Mouse (Mus musculus) ES-Bruce4 (cell line): ENCODE measurements around the gene Ptger2. TPM values are rescaled to one million over a fixed set of nuclear protein-coding genes. Genes with fewer than 3 reads are reported as not detected.

ENCODE experiments used
- H3K27ac ChIP-seq: 2 replicates; pipeline ENCODE4 v1.5.1; 2012; ENCODE audit warnings: low read length, inconsistent platforms; ENCODE audit not compliant: insufficient read depth
- H3K27me3 ChIP-seq: 2 replicates; pipeline ENCODE4 v1.6.1; 2012; ENCODE audit warnings: mild to moderate bottlenecking, low read length, inconsistent platforms; ENCODE audit not compliant: control insufficient read depth, poor library complexity, insufficient read depth, severe bottlenecking
- H3K36me3 ChIP-seq: 2 replicates; pipeline ENCODE4 v1.6.1; 2012; ENCODE audit warnings: inconsistent platforms, mild to moderate bottlenecking, low read length, moderate library complexity; ENCODE audit not compliant: control insufficient read depth, poor library complexity, insufficient read depth, severe bottlenecking
- H3K4me1 ChIP-seq: one replicate; pipeline ENCODE4 v1.8.1; 2011; ENCODE audit warnings: low read length; ENCODE audit not compliant: control insufficient read depth, insufficient read depth
- H3K4me3 ChIP-seq: 2 replicates; pipeline ENCODE4 v1.5.1; 2011; ENCODE audit warnings: low read depth, mild to moderate bottlenecking, low read length
- H3K9ac ChIP-seq: 2 replicates; pipeline ENCODE4 v1.6.1; 2012; ENCODE audit warnings: low read depth, mild to moderate bottlenecking, inconsistent platforms; ENCODE audit not compliant: poor library complexity, severe bottlenecking
- H3K9me3 ChIP-seq: replicated peaks from 2 replicates; pipeline ENCODE4 v1.6.1; 2012; ENCODE audit warnings: mild to moderate bottlenecking, low read length, inconsistent platforms; ENCODE audit not compliant: control insufficient read depth, poor library complexity, insufficient read depth, severe bottlenecking
- CTCF ChIP-seq: IDR thresholded peaks from one replicate; pipeline ENCODE4 v1.8.1; 2011; ENCODE audit warnings: low read depth, low read length
- EP300 ChIP-seq: IDR thresholded peaks from 2 replicates; pipeline ENCODE4 v1.6.1; 2011; ENCODE audit warnings: low read depth, low read length; ENCODE audit not compliant: insufficient read depth
- POLR2A ChIP-seq: IDR thresholded peaks from one replicate; pipeline ENCODE4 v1.8.1; 2011; ENCODE audit warnings: low read length; ENCODE audit not compliant: insufficient read depth
- polyA plus RNA-seq: library from polyadenylated mRNA; stranded (reverse); fragments of >200 nt; gene quantifications from 2 replicates; pipeline ENCODE4 v1.2.4, GENCODE M21; 2011; ENCODE audit warnings: low read depth; ENCODE audit not compliant: missing spikeins, insufficient read depth, insufficient read length

Gene Ptger2
- polyA plus RNA-seq, 1 experiment, result not detected

DNA sequence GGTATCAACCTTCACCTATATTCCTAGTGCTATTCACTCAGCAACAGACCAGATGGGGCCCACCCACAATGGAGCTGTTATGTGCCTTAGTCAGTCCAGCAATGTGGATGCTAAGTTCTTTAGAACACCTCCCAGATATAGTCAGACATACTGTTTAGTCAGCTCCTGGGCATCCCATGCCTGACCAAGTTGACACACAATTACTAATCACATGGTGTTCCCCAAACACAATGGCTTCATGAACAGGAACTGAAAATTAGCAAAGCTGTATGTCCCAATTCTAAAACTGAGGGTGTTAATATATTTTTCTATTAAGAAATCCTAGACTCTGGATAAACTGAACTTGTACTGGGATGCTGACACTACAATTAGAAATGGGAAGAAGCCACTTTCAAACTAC is 1.7 kb upstream of the Ptger2 start:
- H3K27me3 ChIP-seq, result 0 out of 2 replicates have a peak, but pooled peaks cover 2% of the 10 kb centered on the region
- H3K9me3 ChIP-seq, result no peaks in the 10 kb centered on the region
- H3K27ac ChIP-seq, result no peak overlapping the region
- peaks cover 2% of the 10 kb centered on the region for H3K4me1 ChIP-seq
- H3K9ac ChIP-seq, result no peak overlapping the region
- no peak overlapping the region for H3K4me3 ChIP-seq
- H3K36me3 ChIP-seq, result no peaks in the 10 kb centered on the region
- TF ChIP-seq EP300 (no peak), POLR2A (no peak), CTCF (no peak)

DNA sequence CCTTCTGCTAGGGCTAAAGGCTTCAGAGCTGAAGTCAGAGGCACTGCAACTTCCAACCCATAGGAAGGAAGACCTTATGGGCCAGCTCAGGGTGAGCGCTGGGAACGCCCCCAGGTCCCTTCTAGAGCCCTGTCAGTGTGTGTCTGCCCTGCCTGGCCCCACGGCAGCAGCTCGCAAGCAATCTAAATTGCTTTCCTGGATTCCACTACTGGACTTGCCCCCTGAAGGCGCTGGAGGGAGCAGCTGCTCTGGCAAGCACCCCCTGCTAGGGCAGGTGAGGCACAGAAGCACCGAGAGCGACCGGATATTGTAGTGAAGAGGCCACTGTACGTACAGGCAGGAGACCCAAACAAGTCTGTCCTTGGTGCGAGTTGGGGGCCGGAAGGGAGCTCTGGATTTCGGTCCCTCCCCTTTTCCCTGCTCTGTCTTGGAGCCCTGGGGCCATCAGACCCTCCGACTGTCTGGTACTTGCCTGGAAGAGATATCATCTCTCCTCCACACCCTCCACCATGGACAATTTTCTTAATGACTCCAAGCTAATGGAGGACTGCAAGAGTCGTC is 541 bp downstream of the Ptger2 start:
- Histone ChIP-seq H3K4me3 (peak overlapping the region; percentile 70), H3K36me3 (no peaks in the 10 kb centered on the region), H3K4me1 (peaks cover 2% of the 10 kb centered on the region), H3K9ac (peak overlapping the region; percentile 16; the same call in 1 of the 2 replicates), H3K27ac (no peak overlapping the region), H3K9me3 (no peaks in the 10 kb centered on the region), H3K27me3 (0 out of 2 replicates have a peak, but pooled peaks cover 2% of the 10 kb centered on the region)
- TF ChIP-seq CTCF (no peak), POLR2A (no peak), EP300 (no peak)

DNA sequence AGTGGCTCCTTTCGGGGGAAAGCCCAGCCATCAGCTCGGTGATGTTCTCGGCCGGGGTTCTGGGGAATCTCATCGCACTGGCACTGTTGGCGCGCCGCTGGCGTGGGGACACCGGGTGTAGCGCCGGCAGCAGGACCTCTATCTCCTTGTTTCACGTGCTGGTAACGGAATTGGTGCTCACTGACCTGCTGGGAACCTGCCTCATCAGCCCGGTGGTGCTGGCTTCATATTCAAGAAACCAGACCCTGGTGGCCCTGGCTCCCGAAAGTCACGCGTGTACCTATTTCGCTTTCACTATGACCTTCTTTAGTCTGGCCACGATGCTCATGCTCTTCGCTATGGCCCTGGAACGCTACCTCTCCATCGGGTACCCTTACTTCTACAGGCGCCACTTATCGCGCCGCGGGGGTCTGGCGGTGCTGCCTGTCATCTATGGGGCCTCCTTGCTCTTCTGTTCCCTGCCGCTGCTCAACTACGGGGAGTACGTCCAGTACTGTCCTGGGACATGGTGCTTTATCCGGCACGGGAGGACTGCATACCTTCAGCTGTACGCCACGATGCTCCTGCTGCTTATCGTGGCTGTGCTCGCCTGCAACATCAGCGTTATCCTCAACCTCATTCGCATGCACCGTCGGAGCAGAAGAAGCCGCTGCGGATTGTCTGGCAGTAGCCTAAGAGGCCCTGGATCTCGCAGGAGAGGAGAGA is 1.2 kb downstream of the Ptger2 start:
- Histone ChIP-seq H3K36me3 (no peaks in the 10 kb centered on the region), H3K9ac (0 out of 2 replicates have a peak overlapping the region, but pooled peaks have one; percentile 16), H3K27me3 (0 out of 2 replicates have a peak, but pooled peaks cover 2% of the 10 kb centered on the region), H3K27ac (no peak overlapping the region), H3K4me1 (peaks cover 2% of the 10 kb centered on the region), H3K4me3 (peak overlapping the region; percentile 70), H3K9me3 (no peaks in the 10 kb centered on the region)
- no peak for TF ChIP-seq POLR2A
- TF ChIP-seq EP300, result no peak
- no peak for TF ChIP-seq CTCF

DNA sequence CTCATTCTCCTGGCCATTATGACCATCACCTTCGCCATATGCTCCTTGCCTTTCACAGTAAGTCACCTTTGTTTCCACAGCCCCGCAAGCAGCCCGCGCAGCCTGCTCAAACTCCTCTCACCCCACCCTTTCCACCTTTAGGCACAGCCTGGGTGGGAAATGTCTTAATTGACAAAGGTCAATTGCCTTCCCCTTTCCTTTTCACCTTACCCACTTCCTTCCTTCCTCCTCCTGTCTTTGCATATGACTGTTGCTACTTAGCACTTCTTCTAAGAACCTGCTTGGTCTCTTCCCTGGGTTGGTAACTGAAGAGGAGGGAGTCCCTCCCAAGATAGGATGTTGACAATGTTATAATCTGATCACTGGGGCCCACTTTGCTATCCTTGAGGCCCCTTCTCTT is 1.8 kb downstream of the Ptger2 start:
- no peaks in the 10 kb centered on the region for H3K4me1 ChIP-seq
- no peaks in the 10 kb centered on the region for H3K36me3 ChIP-seq
- H3K27me3 ChIP-seq, result 0 out of 2 replicates have a peak, but pooled peaks cover 2% of the 10 kb centered on the region
- TF ChIP-seq CTCF (no peak), POLR2A (no peak), EP300 (no peak)
- H3K9me3 ChIP-seq, result no peaks in the 10 kb centered on the region
- no peak overlapping the region for H3K27ac ChIP-seq
- H3K4me3 ChIP-seq, result peak overlapping the region; percentile 70
- H3K9ac ChIP-seq, result no peak overlapping the region

DNA sequence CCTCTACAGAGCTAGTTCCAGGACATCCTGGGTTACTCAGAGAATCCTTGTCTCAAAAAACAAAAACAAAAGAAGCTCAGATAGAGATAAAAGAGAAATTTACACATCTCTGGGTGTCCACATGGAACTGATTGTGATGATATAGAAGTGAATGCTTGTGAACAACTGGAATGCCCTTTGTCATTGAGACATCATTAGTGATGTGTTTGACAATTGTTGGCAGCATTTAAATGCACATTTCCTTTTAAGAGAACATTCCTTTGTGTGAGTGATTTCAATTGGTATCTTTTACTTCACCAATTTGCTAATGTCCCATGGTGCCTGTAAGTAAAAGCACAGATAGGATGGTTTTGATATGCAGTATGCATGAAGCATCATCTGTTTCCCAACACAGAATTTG is 6.3 kb downstream of the Ptger2 start:
- Histone ChIP-seq H3K27me3 (0 out of 2 replicates have a peak, but pooled peaks cover 2% of the 10 kb centered on the region), H3K9me3 (no peaks in the 10 kb centered on the region), H3K36me3 (no peaks in the 10 kb centered on the region), H3K9ac (no peak overlapping the region), H3K4me3 (no peak overlapping the region), H3K4me1 (no peaks in the 10 kb centered on the region), H3K27ac (no peak overlapping the region)
- no peak for TF ChIP-seq CTCF
- no peak for TF ChIP-seq EP300
- no peak for TF ChIP-seq POLR2A

DNA sequence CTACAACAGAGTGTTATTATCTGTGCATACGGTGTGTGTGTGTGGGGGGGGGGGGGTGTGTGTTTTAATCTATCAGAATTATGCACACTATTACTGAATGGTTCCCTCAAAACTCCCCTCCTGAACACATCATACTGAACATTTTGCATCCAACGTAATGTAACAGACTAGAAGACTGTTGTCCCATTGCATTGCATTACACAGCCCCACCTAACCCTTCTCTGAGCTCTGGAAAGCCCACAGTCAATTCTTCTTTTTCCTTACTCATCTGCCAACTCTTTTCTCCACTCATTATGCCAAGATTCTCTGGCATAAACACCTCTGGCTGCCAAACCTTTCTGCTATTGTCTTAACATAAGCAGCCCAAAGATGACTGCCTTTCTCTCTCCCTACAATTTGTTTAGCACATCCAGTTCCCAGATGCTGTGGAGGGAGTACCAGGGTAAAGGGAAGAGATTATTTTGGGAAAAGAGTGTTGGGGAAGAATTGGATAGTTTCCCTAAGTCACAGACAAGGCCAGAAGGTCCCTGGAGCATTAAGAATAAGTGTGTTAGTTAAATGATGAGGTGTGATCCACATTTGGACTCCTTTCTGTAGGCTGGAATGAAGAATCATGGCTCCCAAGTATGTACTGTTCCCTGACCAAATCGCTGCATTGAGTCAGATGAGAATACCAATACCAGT is 12.2 kb downstream of the Ptger2 start:
- Histone ChIP-seq H3K9me3 (no peaks in the 10 kb centered on the region), H3K36me3 (no peaks in the 10 kb centered on the region), H3K27me3 (no peaks in the 10 kb centered on the region), H3K27ac (no peak overlapping the region), H3K4me1 (no peaks in the 10 kb centered on the region), H3K4me3 (no peak overlapping the region), H3K9ac (no peak overlapping the region)
- TF ChIP-seq POLR2A (no peak), CTCF (no peak), EP300 (no peak)
